Mouse (Mus musculus) monocyte, adult 2 months (primary cell): ENCODE measurements around the gene Fbxo40.

ENCODE experiments used
- DNase-seq, 2 experiments: peaks; one replicate each; pipeline ENCODE4 v3.0.0; 2022; ENCODE audit warnings: low spot score in 2 of 2, low read depth in 1 of 2

The Fbxo40 gene

DNA sequence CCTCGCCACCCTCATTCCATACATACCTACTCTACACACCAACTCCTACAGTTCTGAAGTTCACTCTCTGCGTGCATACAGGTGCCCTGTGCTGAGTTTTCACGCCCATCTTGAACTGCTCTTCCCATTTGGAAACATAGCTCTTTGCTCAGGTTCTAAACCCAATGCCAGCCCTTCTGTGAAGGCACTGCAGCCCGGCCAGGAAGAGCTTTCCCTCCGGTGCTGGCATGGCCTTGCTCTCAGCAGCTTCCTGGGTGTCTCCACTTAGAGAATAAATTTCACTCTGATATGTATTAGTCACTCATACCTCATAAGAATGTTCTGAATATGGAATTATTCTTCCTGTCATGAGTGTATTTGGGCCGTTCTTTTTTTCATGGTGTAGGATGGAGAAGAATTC, 64.9 kb downstream of the Fbxo40 start:
- DNase-seq, result no peak

- DNase-seq, result no peak
Measured at GRCm38 (mm10) chr16:36924312-36924711, 66.0 kb downstream of the Fbxo40 start.

DNA sequence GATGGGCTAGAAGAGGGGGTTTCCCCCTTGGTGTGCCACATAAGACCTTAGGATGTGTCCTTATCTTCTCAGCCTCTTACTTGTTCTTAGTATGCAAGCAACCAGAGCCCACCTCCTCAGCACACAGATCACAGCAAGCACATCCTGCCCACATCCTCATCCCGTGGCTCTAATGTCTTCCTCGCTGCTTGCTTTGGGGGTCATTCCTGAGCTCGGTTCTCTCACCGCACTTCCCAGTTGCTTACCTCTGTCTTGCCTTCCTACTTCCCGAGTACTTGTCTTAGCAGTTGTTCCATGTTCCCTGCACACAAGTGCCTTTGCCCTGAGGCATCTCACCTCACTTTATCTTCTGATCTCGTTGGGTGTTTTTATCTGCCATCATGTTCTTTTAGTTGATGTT, 68.3 kb downstream of the Fbxo40 start:
- DNase-seq, result no peak

DNA sequence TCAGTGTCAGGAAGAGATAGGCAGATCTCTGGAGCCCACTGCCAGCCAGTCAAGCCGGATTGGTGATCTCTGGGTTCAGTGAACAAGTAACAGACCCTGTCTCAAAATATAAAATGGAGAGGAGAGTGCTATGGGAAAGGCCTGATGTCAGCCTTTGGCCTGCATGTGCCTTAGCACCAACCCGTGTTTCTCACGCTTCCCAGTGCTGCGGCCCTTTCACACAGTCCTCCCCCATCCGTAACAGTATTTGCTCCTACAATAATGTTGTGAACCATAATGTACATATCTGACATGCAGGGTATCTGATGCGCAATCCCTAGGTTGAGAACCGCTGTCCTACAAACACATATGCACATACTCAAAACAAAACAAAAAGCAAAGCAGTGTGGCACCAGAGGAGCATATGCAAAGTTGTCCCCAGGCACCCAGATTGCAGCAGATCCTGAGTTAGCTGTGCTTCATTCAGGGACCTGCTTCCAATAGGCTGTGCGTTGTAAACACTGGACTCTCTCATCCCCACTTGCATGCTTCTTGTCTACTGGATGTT, 69.1 kb downstream of the Fbxo40 start:
- DNase-seq, result no peak

DNA sequence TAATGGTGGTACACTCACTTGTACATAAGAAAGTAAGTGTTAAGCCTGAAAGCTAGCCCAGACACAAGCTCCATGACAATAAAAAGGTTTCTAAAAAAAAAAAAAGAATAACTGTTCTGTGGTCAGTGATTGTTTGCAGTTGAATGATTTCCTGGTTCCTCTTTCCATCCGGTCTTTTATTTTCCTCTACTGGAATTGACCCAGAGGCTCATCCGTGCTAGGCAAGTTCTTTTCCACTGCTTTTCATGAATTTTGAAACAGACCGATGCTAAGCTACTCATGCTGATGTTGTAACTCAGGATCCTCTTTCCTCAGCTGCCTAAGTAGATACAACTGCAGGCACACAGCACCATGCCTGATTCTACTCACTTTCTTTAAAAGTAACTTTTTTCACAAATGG, 69.9 kb downstream of the Fbxo40 start:
- DNase-seq, result no peak

GRCm38 (mm10) chr16:36918505-36918904, 71.8 kb downstream of the Fbxo40 start:
- no peak for DNase-seq

GRCm38 (mm10) chr16:36914195-36914594, 76.1 kb downstream of the Fbxo40 start:
- no peak for DNase-seq
